ENCODE assay signal across 7 mouse cellular contexts in the genomic region with DNA sequence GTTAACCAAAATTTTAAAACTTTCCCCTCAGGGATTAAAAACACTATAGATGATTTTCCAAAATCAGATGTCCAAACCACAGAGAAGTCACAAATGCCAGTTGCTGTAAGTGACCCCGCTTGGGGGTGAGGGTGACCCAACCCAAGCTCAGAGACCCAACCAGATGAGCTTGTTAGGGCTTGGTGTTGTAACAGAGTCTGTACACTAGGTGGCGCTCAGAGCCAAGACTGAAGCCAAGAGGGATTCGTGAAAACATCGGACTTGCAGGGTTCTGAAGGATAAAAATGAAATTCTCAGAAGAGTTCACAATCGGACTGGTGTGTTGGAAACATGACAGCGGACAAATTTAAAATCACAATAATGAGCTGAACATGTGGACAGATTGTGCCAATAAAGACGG. TPM values are rescaled to one million over a fixed set of nuclear protein-coding genes. Genes with fewer than 3 reads are reported as not detected.
DNase-seq lines count a peak whose midpoint lies in the region; ATAC-seq and TF ChIP-seq lines count a peak whose summit lies in the region.

No protein-coding gene starts in this region.

- TF ChIP-seq EP300 in heart, postnatal 0 days (IDR thresholded peaks at IDR 0.05; ENCODE audit: low read depth), result no peak

- H3K27ac ChIP-seq in ES-E14 (ENCODE audit: insufficient read depth, low read depth, low read length, poor library complexity, severe bottlenecking), result no peak overlapping the region
- H3K27ac ChIP-seq in heart, postnatal 0 days (ENCODE audit: low read depth), result no peak overlapping the region
- H3K27ac ChIP-seq in spleen, adult 2 months (ENCODE audit: insufficient read depth, low read length), result no peak overlapping the region

- in situ Hi-C loops in ES-E14 (cut with MboI; ENCODE audit: low sequenced_read_pairs in 2 of 2, unreplicated experiment in 2 of 2), result no loop called here

- peaks cover 0 to 8% of the 10 kb centered on the region in 2 experiments; a peak in 1 of 4 replicates for H3K4me1 ChIP-seq in ES-E14 (ENCODE audit: control insufficient read depth in 2 of 2, insufficient read depth in 2 of 2, low read length in 2 of 2, poor library complexity in 1 of 2)
- no peaks in the 10 kb centered on the region for H3K4me1 ChIP-seq in heart, postnatal 0 days (ENCODE audit: control insufficient read depth, insufficient read depth)
- H3K4me1 ChIP-seq in spleen, adult 2 months (ENCODE audit: control insufficient read depth, insufficient read depth, insufficient read length), result no peaks in the 10 kb centered on the region

- no peaks in the 10 kb centered on the region for H3K27me3 ChIP-seq in heart, postnatal 0 days (ENCODE audit: control insufficient read depth, insufficient read depth, low read length)
- no peaks in the 10 kb centered on the region for H3K27me3 ChIP-seq in spleen, adult 2 months (ENCODE audit: control insufficient read depth, insufficient read depth, low read length)

- H3K36me3 ChIP-seq in ES-E14 (ENCODE audit: control insufficient read depth, insufficient read depth, low read length, poor library complexity, severe bottlenecking), result peaks cover 15% of the 10 kb centered on the region
- peaks cover 29% of the 10 kb centered on the region for H3K36me3 ChIP-seq in heart, postnatal 0 days (replicated peaks; ENCODE audit: control insufficient read depth, insufficient read depth, low read length)
- H3K36me3 ChIP-seq in spleen, adult 2 months (ENCODE audit: control insufficient read depth, insufficient read depth, low read length), result peaks cover 7% of the 10 kb centered on the region

- no peaks in the 10 kb centered on the region for H3K9me3 ChIP-seq in ES-E14 (ENCODE audit: control insufficient read depth, insufficient read depth, low read depth, low read length)
- no peaks in the 10 kb centered on the region for H3K9me3 ChIP-seq in heart, postnatal 0 days (replicated peaks; ENCODE audit: control insufficient read depth, low read length)

- H3K9ac ChIP-seq in ES-E14 (ENCODE audit: insufficient read depth, low read depth, low read length, poor library complexity, severe bottlenecking), result no peak overlapping the region
- no peak overlapping the region for H3K9ac ChIP-seq in heart, postnatal 0 days (replicated peaks; ENCODE audit: low read depth, low read length)

- peak; percentile 73 for DNase-seq in ES-E14 (ENCODE audit: low read depth, low spot score)
- DNase-seq in adrenal gland, adult 8-10 months, result peak; percentile 35
- peak; percentile 58 for DNase-seq in embryo, embryonic 11.5 days (ENCODE audit: low read depth, low spot score)
- peak; percentile 45 for DNase-seq in heart, postnatal 0 days (ENCODE audit: low spot score)
- DNase-seq in layer of hippocampus, postnatal 36 days, result peak; percentile 61
- peak; percentile 39 to 65 for DNase-seq in spleen, adult 2 months (ENCODE audit: low read depth in 1 of 2, low spot score in 2 of 2)

- no peak overlapping the region for H3K4me2 ChIP-seq in heart, postnatal 0 days (ENCODE audit: low read depth, low read length)

- TF ChIP-seq CTCF in heart, postnatal 0 days (IDR thresholded peaks at IDR 0.05; ENCODE audit: low read depth), result peak; percentile 92
- peak; percentile 92; the same call in 1 of the 2 replicates for TF ChIP-seq CTCF in spleen, adult 2 months (IDR thresholded peaks at IDR 0.05; ENCODE audit: extremely low read depth, insufficient read depth, insufficient read length, insufficient replicate concordance)

- ATAC-seq in heart, postnatal 0 days (ENCODE audit: insufficient read depth, low read depth), result no peak
- peak; percentile 83 for ATAC-seq in megakaryocyte-erythroid progenitor cell, adult 5-6 weeks (replicated peaks; ENCODE audit: low FRiP score, low TSS enrichment, poor library complexity, severe bottlenecking)

- no peak overlapping the region for H3K4me3 ChIP-seq in ES-E14 (ENCODE audit: insufficient read depth in 1 of 2, low read depth in 1 of 2, low read length in 2 of 2, poor library complexity in 1 of 2, severe bottlenecking in 1 of 2)
- no peak overlapping the region for H3K4me3 ChIP-seq in heart, postnatal 0 days (ENCODE audit: low read depth, low read length)
- H3K4me3 ChIP-seq in spleen, adult 2 months (ENCODE audit: extremely low read depth, insufficient read depth, insufficient read length), result no peak overlapping the region

- WGBS in heart, postnatal 0 days, result 8% methylated on average over 7 of the region's 7 CpGs
- WGBS in spleen, adult 2 months, result 22% methylated on average over 7 of the region's 7 CpGs

- no peak for TF ChIP-seq POLR2A in spleen, adult 2 months (IDR thresholded peaks at IDR 0.05; ENCODE audit: low read depth, low read length)

TF ChIP-seq in ES-E14, 5 proteins besides CTCF, POLR2A, EP300 and RAD21:
- TF ChIP-seq MAFK (IDR thresholded peaks at IDR 0.05; ENCODE audit: insufficient read depth, low read depth, low read length) (no peak), ZC3H11A (IDR thresholded peaks at IDR 0.05; ENCODE audit: borderline replicate concordance, low read depth, low read length) (peak; percentile 53; the same call in 1 of the 2 replicates), CHD2 (IDR thresholded peaks at IDR 0.05; ENCODE audit: low read depth, low read length) (no peak)

RNA-seq across cellular contexts. Expression of gene Cisd1, which starts 18.0 kb away (rescaled TPM):
- total RNA-seq in ES-E14 (2012; rRNA removed), result 158 and 281 TPM in 2 replicates
- 100 to 1,000 TPM in 1 of 4 experiments, 10 to 100 TPM in 3; 43.8 to 104 (median 72.0) TPM for total RNA-seq in adrenal gland, adult 8-10 months (2022)
- 134 and 170 TPM in 2 replicates for total RNA-seq in heart, postnatal 0 days (2014; rRNA removed; ENCODE audit: low replicate concordance)
- polyA plus RNA-seq in heart, postnatal 0 days (2015; fragmentation: Nextera tagmentation; extraction: Ambion mirVana), result 403 and 429 TPM in 2 replicates
- total RNA-seq in layer of hippocampus, postnatal 36 days (2021), result 100 to 1,000 TPM; 126 to 147 TPM
- 65.6 and 69.4 TPM in 2 replicates for total RNA-seq in megakaryocyte-erythroid progenitor cell, adult 5-6 weeks (2014; fragmentation: Nextera tagmentation)
- 19.8 and 20.6 TPM in 2 replicates for total RNA-seq in megakaryocyte-erythroid progenitor cell, adult 5-6 weeks (2017)
- polyA plus RNA-seq in spleen, adult 2 months (2012; rRNA removed), result 9.6 and 14.9 TPM in 2 replicates

RNA-seq across cellular contexts. Expression of gene Ipmk, which starts 20.8 kb away (rescaled TPM):
- 41.9 and 44.8 TPM in 2 replicates for total RNA-seq in ES-E14 (2012; rRNA removed)
- 10 to 100 TPM; 12.6 to 16.3 (median 15.2) TPM for total RNA-seq in adrenal gland, adult 8-10 months (2022)
- 6.8 and 8.0 TPM in 2 replicates for total RNA-seq in heart, postnatal 0 days (2014; rRNA removed; ENCODE audit: low replicate concordance)
- 4.9 TPM in 2 replicates for polyA plus RNA-seq in heart, postnatal 0 days (2015; fragmentation: Nextera tagmentation; extraction: Ambion mirVana)
- total RNA-seq in layer of hippocampus, postnatal 36 days (2021), result 10 to 100 TPM; 41.5 to 43.3 TPM
- total RNA-seq in megakaryocyte-erythroid progenitor cell, adult 5-6 weeks (2014; fragmentation: Nextera tagmentation), result 26.2 and 37.2 TPM in 2 replicates
- total RNA-seq in megakaryocyte-erythroid progenitor cell, adult 5-6 weeks (2017), result 42.3 and 49.0 TPM in 2 replicates
- polyA plus RNA-seq in spleen, adult 2 months (2012; rRNA removed), result 4.5 and 6.0 TPM in 2 replicates

RNA-seq across cellular contexts. Expression of gene Ube2d1, which starts 41.7 kb away (rescaled TPM):
- total RNA-seq in ES-E14 (2012; rRNA removed), result 5.7 and 8.3 TPM in 2 replicates
- total RNA-seq in adrenal gland, adult 8-10 months (2022), result 10 to 100 TPM; 17.1 to 23.0 (median 21.3) TPM
- 19.6 and 46.8 TPM in 2 replicates for total RNA-seq in heart, postnatal 0 days (2014; rRNA removed; ENCODE audit: low replicate concordance)
- 45.3 and 48.5 TPM in 2 replicates for polyA plus RNA-seq in heart, postnatal 0 days (2015; fragmentation: Nextera tagmentation; extraction: Ambion mirVana)
- total RNA-seq in layer of hippocampus, postnatal 36 days (2021), result 10 to 100 TPM; 53.1 to 53.2 TPM
- total RNA-seq in megakaryocyte-erythroid progenitor cell, adult 5-6 weeks (2014; fragmentation: Nextera tagmentation), result 21.4 and 24.8 TPM in 2 replicates
- total RNA-seq in megakaryocyte-erythroid progenitor cell, adult 5-6 weeks (2017), result 7.8 and 12.4 TPM in 2 replicates
- 29.4 and 48.9 TPM in 2 replicates for polyA plus RNA-seq in spleen, adult 2 months (2012; rRNA removed)
